Mouse (Mus musculus) erythroblast, embryonic 14.5 days (primary cell): ENCODE measurements around the gene Ccdc22. TPM values are rescaled to one million over a fixed set of nuclear protein-coding genes. Genes with fewer than 3 reads are reported as not detected.

ENCODE experiments used
- H3K27me3 ChIP-seq: 2 replicates; pipeline ENCODE4 v1.6.1; 2012; ENCODE audit warnings: inconsistent platforms; ENCODE audit not compliant: control insufficient read depth
- H3K36me3 ChIP-seq: 2 replicates; pipeline ENCODE4 v1.6.1; 2012; ENCODE audit warnings: mild to moderate bottlenecking, inconsistent platforms; ENCODE audit not compliant: control insufficient read depth
- H3K4me1 ChIP-seq: 2 replicates; pipeline ENCODE4 v1.6.1; 2012; ENCODE audit warnings: inconsistent platforms; ENCODE audit not compliant: control insufficient read depth
- H3K4me3 ChIP-seq: replicated peaks from 2 replicates; pipeline ENCODE3; 2012; ENCODE audit warnings: moderate library complexity, mild to moderate bottlenecking, inconsistent platforms
- H3K9me3 ChIP-seq: 2 replicates; pipeline ENCODE4 v1.6.1; 2012; ENCODE audit warnings: low read length, inconsistent platforms, mixed read lengths; ENCODE audit not compliant: control insufficient read depth
- GATA1 ChIP-seq: IDR thresholded peaks from 2 replicates; pipeline ENCODE4 v1.6.1; 2012; ENCODE audit warnings: low read length, inconsistent platforms, mixed read lengths
- TAL1 ChIP-seq: IDR thresholded peaks from 3 replicates; pipeline ENCODE4 v1.6.1; 2012; ENCODE audit warnings: low read length, inconsistent platforms, mixed read lengths
- polyA plus RNA-seq: library from polyadenylated mRNA; stranded (reverse); fragments of >175 nt; gene quantifications from 2 replicates; pipeline ENCODE4 v1.2.3, GENCODE M21; 2012

Gene Ccdc22
- polyA plus RNA-seq, 1 experiment, result 3.4 TPM

- Histone ChIP-seq H3K4me3 (no peak overlapping the region), H3K4me1 (peaks cover 3% of the 10 kb centered on the region), H3K27me3 (no peaks in the 10 kb centered on the region), H3K9me3 (no peaks in the 10 kb centered on the region), H3K36me3 (no peaks in the 10 kb centered on the region; the same call in 1 of the 2 replicates)
- TF ChIP-seq GATA1 (no peak), TAL1 (no peak)
These were observed 39.0 kb downstream of the Ccdc22 start for GRCm38 (mm10) chrX:7566352-7566751.

GRCm38 (mm10) chrX:7563076-7563475 lies 42.2 kb downstream of the Ccdc22 start:
- no peaks in the 10 kb centered on the region for H3K36me3 ChIP-seq
- no peaks in the 10 kb centered on the region for H3K9me3 ChIP-seq
- no peaks in the 10 kb centered on the region for H3K27me3 ChIP-seq
- TF ChIP-seq GATA1 (no peak), TAL1 (no peak)
- H3K4me3 ChIP-seq, result no peak overlapping the region
- H3K4me1 ChIP-seq, result no peaks in the 10 kb centered on the region; the same call in 1 of the 2 replicates

GRCm38 (mm10) chrX:7553474-7553873 lies 51.8 kb downstream of the Ccdc22 start:
- TF ChIP-seq GATA1 (no peak), TAL1 (no peak)
- H3K9me3 ChIP-seq, result no peaks in the 10 kb centered on the region
- H3K4me3 ChIP-seq, result no peak overlapping the region
- no peaks in the 10 kb centered on the region for H3K27me3 ChIP-seq
- H3K4me1 ChIP-seq, result no peaks in the 10 kb centered on the region
- H3K36me3 ChIP-seq, result no peaks in the 10 kb centered on the region

Other genes with a start within 250 kb of the Ccdc22 start
- not detected in 2 replicates for gene Usp27x, start 229.7 kb downstream of the Ccdc22 start, polyA plus RNA-seq
- gene Foxp3, start 31.9 kb downstream of the Ccdc22 start, polyA plus RNA-seq, result 0.07 TPM in 1 of 2 replicates, not detected in the other
- 0.05 and 0.10 TPM in 2 replicates for gene Ppp1r3f, start 31.2 kb downstream of the Ccdc22 start, polyA plus RNA-seq
- gene Cacna1f, start 1.6 kb upstream of the Ccdc22 start, polyA plus RNA-seq, result 0.01 TPM in 1 of 2 replicates, not detected in the other
- gene Syp, start 33.0 kb upstream of the Ccdc22 start, polyA plus RNA-seq, result 0.04 and 0.08 TPM in 2 replicates
- gene Prickle3, start 51.7 kb upstream of the Ccdc22 start, polyA plus RNA-seq, result 0.03 TPM in 2 replicates
- gene Plp2, start 65.9 kb upstream of the Ccdc22 start, polyA plus RNA-seq, result 0.28 and 1.5 TPM in 2 replicates
- not detected in 2 replicates for gene Magix, start 75.7 kb upstream of the Ccdc22 start, polyA plus RNA-seq
- gene Gpkow, start 91.6 kb upstream of the Ccdc22 start, polyA plus RNA-seq, result 0.19 and 0.22 TPM in 2 replicates
- 4.2 and 5.1 TPM in 2 replicates for gene Wdr45, start 108.8 kb upstream of the Ccdc22 start, polyA plus RNA-seq
- 0.46 and 0.51 TPM in 2 replicates for gene Gm45208, start 116.7 kb upstream of the Ccdc22 start, polyA plus RNA-seq
- 0.30 and 0.59 TPM in 2 replicates for gene Praf2, start 122.9 kb upstream of the Ccdc22 start, polyA plus RNA-seq
- gene Ccdc120, start 145.4 kb upstream of the Ccdc22 start, polyA plus RNA-seq, result 0.02 and 0.11 TPM in 2 replicates
- 1.7 and 1.8 TPM in 2 replicates for gene Tfe3, start 157.0 kb upstream of the Ccdc22 start, polyA plus RNA-seq
- gene Gripap1, start 184.2 kb upstream of the Ccdc22 start, polyA plus RNA-seq, result 3.5 and 4.8 TPM in 2 replicates
- gene Kcnd1, start 216.8 kb upstream of the Ccdc22 start, polyA plus RNA-seq, result 0.03 TPM in 2 replicates
- 36.0 and 44.0 TPM in 2 replicates for gene Otud5, start 235.8 kb upstream of the Ccdc22 start, polyA plus RNA-seq